Mouse (Mus musculus): ENCODE results near the gene Gm49366. TPM values are rescaled to one million over a fixed set of nuclear protein-coding genes. Genes with fewer than 3 reads are reported as not detected.
"Not testable (repeated sequence)": the region's sequence is repeated elsewhere in the genome, so short reads cannot be mapped to it uniquely, and the experiment has no call there.

Gm49366 gene
- total RNA-seq, 2 experiments from 2014 or later = not detected

DNA sequence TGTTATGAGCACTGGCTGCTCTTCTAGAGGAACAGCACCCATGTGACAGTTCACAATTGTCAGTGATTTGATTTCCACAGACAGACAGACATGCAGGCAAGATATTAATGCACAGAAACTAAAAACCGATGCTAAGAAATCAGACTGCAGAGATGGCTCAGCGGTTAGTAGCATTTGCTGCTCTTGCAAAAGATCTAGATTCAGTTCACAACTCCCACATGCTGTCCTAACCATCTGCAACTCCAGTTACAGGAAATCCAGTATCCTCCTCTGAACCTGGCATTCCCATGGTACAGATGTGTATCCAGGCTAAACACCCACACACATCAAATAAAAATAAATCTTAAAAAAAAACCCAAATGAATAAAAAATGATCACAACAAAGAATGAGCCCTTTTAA is 33.0 kb downstream of the Gm49366 start:
- no peak for DNase-seq (ENCODE audit: low spot score in 2 of 2)

DNA sequence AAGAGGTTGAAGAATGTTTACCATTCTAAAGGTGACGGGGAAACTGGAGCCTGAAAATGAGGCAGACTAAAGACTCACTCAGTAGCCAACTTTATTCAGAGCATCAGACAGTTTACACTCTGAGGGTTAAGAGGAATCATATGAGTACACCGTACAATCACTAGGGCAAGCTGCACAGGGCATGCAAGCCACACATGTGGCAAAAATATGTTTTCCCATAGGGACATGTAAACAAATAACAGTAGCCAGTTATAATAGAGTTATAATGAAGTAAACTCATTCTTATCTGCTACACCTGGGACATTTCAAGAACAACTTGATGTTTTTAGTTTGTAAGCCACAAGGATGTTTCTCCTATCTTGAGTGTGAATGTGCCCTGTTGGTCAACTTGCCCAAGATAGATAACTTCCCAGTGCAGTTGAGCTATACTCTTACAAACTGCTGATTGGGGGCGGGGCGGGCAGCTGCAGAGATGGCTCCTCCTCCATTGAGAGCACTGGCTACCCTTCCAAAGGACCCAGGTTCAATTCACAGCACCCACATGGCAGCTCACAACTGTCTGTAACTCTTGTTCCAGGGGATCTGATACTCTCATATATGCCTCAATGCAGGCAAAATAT is 38.7 kb downstream of the Gm49366 start:
- DNase-seq (ENCODE audit: low spot score in 2 of 2) = no peak

DNA sequence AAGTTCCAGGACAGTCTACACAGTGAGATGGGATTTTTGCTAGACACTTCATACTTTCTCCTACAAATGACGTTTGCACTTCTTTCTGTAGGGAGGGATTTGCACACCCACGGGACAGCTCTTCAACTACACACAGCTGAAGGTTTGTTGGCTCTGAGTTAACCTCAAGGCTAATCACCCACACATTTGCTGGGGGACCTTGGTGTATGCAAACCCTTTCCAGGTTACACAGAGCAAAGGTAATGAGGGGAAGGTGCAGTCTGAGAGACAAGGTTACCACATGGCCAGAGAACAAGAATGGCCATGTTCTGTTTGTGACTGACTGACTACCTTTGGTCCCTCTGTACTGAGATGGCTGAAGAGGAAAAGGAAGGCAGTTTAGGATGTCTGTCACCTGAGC is 45.1 kb downstream of the Gm49366 start:
- DNase-seq (ENCODE audit: low spot score in 2 of 2) = no peak

DNA sequence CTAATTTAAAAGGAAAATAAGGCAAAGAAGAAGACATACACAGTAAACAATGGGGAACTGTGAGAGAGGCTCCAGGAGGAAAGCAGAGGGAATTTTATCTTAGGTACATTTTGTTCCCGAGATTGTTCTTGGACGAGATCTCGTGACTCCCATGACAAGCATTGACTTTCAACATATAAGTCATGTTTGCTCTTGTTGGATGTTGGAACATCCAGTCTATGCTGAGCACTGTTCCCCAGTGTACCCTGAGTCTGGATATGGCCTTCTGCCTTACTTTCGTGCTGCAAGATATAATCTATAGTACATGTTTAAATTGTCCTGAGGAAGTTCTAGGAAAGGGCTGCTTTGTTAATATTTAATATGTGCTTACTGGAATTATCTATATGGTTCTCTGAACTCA is 45.8 kb downstream of the Gm49366 start:
- no peak for DNase-seq (ENCODE audit: low spot score in 2 of 2)

DNA sequence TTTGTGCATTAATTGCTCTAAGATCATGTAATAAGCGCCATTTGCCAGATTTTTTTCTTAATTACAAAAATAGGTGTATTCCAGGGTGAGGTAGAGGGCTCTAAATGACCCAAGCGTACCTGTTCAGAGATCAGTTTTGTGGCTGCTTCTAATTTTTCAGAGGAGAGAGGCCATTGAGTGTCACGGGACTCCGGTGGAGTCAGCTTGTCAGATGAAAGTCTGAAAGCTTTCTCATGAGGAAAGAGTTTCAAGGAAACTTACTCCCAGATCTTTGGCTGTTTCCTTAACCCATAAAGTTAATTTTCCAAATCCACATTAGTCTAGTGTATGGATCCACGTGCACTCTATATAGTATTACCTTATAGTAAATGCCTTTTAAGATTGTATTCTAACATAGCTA is 55.9 kb downstream of the Gm49366 start:
- DNase-seq (ENCODE audit: low spot score in 2 of 2) = not testable (repeated sequence)

DNA sequence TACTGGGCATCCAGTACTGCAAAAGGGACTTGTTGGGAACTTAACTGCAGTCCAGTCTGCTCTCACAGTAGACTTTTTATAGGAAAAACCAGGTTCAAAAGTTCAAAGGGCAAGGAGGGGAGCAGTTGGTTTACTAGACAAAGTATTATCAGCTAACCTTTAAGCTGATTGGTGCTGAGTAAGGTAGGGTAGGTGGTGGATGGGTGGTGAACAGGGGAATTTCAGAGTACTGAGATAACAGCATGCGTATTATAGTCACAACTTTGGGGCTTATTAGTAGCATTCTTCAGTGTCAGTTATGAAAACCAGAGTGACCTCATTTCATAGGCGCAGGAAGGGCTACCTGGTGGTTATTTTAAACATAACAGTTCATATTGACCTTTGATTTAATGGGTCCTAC is 60.9 kb downstream of the Gm49366 start:
- no peak for DNase-seq (ENCODE audit: low spot score in 2 of 2)

DNA sequence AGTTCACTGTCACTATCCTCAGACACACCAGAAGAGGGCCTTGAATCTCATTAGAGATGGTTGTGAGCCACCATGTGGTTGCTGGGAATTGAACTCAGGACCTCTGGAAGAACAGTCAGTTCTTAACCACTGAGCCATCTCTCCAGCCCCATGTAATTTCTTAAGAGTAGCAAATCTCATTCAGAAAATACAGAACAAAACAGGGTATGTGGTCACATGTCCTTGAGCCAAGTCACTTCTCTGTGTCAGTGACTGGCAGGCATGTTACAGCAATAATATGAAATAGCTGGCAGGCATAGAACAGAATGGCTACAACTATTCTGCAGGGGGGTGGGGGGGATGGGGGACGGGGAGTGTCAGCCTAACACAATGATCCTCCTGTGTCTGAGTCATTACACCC is 61.3 kb downstream of the Gm49366 start:
- no peak for DNase-seq (ENCODE audit: low spot score in 2 of 2)

DNA sequence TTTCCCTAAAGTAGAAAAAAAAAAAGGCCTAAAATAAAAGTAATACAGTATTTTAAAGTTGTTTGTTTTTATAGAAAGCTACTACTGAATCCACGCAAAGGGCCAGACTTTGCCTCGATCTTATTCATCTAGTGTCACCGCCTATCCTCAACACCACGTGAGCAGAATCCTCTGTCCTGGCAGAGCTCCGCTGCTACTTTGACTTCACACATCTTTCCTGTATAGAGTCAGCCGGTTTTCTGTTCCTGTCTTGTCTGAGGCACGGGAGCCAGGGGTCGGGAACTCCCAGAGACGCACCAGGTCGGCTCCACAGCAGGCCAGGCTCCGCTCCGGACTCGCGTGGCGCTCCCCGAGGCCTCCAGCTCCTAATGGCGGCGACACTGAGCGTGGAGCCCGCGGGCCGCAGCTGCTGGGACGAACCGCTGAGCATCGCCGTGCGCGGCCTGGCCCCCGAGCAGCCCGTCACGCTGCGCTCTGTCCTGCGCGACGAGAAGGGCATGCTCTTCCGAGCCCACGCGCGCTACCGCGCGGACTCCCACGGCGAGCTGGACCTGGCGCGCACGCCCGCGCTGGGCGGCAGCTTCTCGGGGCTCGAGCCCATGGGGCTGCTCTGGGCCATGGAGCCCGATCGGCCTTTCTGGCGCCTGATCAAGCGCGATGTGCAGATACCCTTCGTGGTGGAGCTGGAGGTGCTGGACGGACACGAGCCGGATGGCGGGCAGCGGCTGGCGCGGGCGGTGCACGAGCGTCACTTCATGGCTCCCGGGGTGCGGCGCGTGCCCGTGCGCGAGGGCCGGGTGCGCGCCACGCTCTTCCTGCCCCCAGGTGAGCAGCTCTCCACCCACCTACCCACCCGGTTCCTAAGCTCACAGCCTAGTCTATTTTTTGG is 62.1 kb downstream of the Gm49366 start, which contains the start of gene Acot6:
TSS of gene Acot6 (plus strand) at position 51 of the 889 bp plus-strand sequence.
- DNase-seq (ENCODE audit: low spot score in 2 of 2) = peak in 1 of 2 experiments; percentile 51

DNA sequence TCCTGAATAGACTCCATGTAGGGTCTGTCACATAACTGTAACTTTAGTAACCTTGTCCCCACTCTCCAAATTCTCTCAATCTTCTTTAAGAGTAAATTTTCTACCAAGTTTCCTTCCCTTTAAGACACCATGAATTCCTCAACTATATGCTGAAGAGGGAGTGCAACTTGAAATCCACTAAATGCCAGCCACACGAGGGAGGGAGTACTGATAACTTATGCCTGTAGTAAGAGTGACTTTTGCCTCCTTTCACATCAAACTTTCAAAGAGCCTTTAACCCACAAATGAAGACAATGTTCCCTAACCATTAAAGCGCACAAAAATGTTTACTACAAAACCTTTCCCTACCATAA is 62.7 kb downstream of the Gm49366 start:
- no peak for DNase-seq (ENCODE audit: low spot score in 2 of 2)

DNA sequence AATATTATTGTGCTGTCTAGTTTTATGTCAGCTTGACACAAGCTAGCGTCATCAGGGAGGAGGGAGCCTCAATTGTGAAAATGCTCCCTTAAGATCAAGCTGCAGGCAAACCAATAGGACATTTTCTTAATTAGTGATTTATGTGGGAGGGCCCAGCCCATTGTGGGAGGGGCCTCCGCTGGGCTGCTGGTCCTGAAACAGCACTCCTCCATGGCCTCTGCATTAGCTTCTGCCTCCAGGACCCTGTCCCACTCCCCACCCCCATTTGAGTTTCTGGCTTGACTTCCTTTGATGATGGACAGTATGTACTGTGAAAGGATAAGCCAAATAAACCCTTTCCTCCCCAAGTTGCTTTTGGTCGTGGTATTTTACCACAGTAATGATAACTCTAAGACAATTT is 68.3 kb downstream of the Gm49366 start:
- no peak for DNase-seq (ENCODE audit: low spot score in 2 of 2)

DNA sequence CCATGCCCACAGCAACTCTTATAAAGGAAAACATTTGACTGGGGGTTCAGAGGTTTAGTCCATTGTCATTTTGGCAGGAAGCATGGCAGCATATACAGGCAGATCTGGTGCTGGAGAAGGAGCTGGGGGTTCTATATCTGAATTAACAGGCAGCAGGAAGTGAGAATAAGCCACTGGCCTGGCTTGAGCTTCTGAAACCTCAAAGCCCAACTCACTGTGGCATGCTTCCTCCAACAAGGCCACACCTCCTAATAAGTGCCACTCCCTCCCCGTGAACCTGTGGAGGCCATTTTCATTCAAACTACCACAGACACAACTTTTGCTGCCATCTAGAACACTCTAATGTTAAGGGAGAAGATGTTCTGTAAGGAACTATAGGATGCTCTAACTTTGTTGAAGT is 69.0 kb downstream of the Gm49366 start:
- no peak for DNase-seq (ENCODE audit: low spot score in 2 of 2)

Other genes starting within 250 kb of the Gm49366 start
- 10 to 100 TPM; 26.5 to 28.8 TPM for gene Numb, start 117.0 kb upstream of the Gm49366 start, total RNA-seq (2021)
- gene Riox1, start 88.3 kb upstream of the Gm49366 start, total RNA-seq (2021) = 1 to 10 TPM; 5.6 to 6.2 TPM
- gene Heatr4, start 54.1 kb upstream of the Gm49366 start, total RNA-seq (2021) = not detected
- gene Acot2, start 51.1 kb upstream of the Gm49366 start, total RNA-seq (2021) = 10 to 100 TPM; 20.4 to 24.4 TPM
- 10 to 100 TPM; 18.4 to 21.5 TPM for gene Acot1, start 29.4 kb upstream of the Gm49366 start, total RNA-seq (2021)
- gene Acot4, start 556 bp upstream of the Gm49366 start, total RNA-seq (2021) = under 1 TPM; 0.32 to 0.93 TPM
- gene Acot3, start 13.2 kb downstream of the Gm49366 start, total RNA-seq (2021) = not detected
- under 1 TPM; 0.21 to 0.34 TPM for gene Acot5, start 30.4 kb downstream of the Gm49366 start, total RNA-seq (2021)
- gene Acot6, start 61.7 kb downstream of the Gm49366 start, total RNA-seq (2021) = 1 to 10 TPM; 3.2 to 4.3 TPM
- 10 to 100 TPM; 10.2 to 14.8 TPM for gene Dnal1, start 75.4 kb downstream of the Gm49366 start, total RNA-seq (2021)
- under 1 TPM; 0.54 to 0.81 TPM for gene Pnma1, start 109.6 kb downstream of the Gm49366 start, total RNA-seq (2021)
- gene Elmsan1, start 179.9 kb downstream of the Gm49366 start, total RNA-seq (2021) = 10 to 100 TPM; 22.0 to 23.3 TPM
- 10 to 100 TPM; 50.8 to 58.1 TPM for gene Ptgr2, start 246.3 kb downstream of the Gm49366 start, total RNA-seq (2021)

All from gastrocnemius, postnatal 4 days (tissue).